Mouse (Mus musculus): ENCODE data around the gene Smarca5.

The Smarca5 gene

DNA sequence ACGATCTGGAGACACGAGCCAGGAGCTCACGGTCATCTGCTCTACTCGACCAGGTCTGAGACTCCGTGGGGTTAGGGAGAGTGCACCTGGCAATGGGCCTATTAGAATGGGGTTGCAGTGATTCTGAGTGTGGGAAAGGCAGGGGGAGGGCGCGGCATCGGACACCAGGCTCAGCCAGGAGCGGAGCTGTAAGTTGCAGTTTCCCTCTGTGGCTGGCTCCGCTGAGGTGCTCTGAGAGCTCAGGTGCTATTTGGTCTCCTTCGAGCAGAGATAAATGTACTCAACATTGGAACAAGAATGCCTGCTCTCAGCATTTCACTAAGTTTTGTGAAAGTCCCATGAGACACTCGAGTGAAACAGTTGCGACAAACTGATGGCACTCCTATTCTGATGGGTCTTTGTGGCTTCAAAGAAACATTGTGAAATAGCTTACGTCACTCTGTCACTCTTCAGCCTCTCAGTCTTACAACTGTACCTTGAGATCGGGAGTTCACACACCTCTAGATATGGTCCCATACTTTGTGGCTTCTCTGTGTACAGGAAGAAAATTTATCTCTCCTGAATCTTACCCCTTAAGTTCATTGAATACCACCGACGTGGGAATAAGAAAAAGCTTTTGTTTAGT, 69.9 kb downstream of the Smarca5 start:
- DNase-seq (ENCODE audit: low read depth, low spot score), result no peak

DNA sequence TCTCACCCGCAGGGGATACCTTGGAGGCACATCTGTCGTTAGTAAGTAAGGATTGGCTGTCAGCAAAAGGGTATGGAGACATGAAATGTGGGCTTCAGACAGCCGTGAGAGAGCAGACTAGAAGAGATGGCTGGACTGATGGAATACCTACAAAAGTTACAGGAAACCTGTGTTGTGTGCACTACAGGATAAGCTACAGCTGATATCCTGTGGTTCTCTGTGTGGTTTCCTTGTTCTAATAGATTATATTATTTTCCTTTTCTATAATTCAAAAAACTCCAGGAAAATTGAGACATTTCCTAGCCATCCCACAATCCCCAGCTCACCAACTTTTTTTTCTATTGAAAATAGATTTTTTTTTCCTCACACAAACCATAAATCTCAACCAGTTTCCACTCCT, 75.8 kb downstream of the Smarca5 start:
- no peak for DNase-seq (ENCODE audit: low read depth, low spot score)

DNA sequence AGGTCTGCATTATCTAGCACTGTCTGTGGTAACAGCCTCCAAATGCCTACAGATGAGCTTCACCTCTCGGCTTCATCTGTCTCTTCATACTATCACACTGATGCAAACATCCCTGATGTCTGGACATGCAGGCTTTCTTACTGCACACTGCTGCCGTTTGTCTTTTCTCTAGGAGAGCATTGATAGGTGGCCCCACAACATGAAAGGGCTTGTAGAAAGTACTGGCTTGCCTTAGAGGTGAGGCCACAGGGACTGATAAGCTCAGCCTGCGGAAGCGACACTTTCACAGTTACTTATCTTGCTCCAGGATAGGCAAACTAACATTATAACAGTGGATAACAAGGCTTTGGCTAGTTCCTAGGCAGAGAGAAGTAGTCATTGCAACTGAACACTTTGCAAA, 78.2 kb downstream of the Smarca5 start:
- no peak for DNase-seq (ENCODE audit: low read depth, low spot score)

DNA sequence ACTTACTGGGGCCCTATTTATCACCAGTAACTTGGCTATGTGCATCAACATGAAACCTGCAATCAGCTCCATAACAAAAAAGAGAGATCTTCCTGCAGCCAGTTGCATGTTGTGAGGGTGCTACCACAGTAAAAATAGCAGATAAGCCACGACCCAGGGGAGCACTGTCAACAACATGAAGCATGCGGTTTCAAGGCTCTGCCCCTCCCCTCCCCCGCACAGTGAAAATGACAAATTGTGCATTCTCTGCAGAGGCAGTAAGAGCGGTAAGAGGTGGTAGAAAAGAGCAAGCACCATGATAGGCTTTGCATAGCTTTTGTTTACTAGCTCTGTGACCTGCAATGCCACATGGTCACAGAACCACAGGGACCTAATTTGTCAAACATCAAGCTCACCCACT, 81.7 kb downstream of the Smarca5 start:
- DNase-seq (ENCODE audit: low read depth, low spot score), result no peak

Measured in 3T3-L1 (cell line).